Mouse (Mus musculus): ENCODE results near the gene Rps6kl1. TPM values are rescaled to one million over a fixed set of nuclear protein-coding genes. Genes with fewer than 3 reads are reported as not detected.

Gene Rps6kl1
- total RNA-seq, 4 experiments from 2014 or later, result 1.7 to 3.5 (median 2.8) TPM

DNA sequence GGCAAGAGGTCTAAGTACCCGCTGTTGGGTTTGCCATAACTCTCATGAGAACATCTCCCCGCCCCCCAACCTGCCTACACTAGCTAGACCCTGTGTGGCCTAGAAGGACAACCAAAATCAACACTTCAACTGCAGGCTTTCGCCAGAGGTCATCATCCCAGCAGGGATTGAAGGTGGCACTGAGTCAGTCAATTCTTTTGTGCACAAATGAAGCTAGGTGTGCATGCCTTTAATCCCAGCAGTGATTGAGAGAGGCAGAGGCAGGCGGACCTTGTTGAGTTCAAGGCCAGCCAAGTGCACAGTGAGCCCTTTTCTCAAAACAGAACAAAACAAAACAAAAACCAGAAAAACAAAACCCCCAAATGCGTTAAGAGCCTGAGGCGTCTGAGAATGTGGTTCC lies 10.0 kb downstream of the Rps6kl1 start:
- no peak for DNase-seq (ENCODE audit: low spot score)

GRCm38 (mm10) chr12:85140036-85140701 lies 10.9 kb downstream of the Rps6kl1 start:
- DNase-seq (ENCODE audit: low spot score), result no peak

DNA sequence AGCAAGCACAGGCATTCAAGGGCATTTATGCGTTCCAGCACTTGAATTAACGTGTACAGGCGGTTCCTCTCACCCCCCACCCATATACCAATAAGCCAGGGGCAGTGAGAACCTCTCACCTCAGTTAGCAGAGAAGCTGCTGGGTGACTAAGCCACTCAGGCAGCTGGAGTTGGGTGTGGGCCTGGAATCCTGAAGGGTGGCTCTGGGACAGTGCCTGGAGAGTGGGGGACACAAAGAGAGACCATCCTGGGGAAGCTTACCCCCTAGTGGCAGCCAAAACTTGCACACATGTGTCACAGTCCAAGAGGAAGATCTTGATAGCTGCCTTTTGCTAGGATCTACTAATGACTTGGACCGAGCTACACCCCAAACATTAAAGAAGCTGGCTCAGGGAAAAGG lies 14.4 kb downstream of the Rps6kl1 start:
- no peak for DNase-seq (ENCODE audit: low spot score)

GRCm38 (mm10) chr12:85135513-85136470 lies 15.3 kb downstream of the Rps6kl1 start:
- DNase-seq (ENCODE audit: low spot score), result no peak

GRCm38 (mm10) chr12:85134043-85134794 lies 16.8 kb downstream of the Rps6kl1 start:
- no peak for DNase-seq (ENCODE audit: low spot score)

GRCm38 (mm10) chr12:85131361-85131760 lies 19.7 kb downstream of the Rps6kl1 start:
- no peak for DNase-seq (ENCODE audit: low spot score)

DNA sequence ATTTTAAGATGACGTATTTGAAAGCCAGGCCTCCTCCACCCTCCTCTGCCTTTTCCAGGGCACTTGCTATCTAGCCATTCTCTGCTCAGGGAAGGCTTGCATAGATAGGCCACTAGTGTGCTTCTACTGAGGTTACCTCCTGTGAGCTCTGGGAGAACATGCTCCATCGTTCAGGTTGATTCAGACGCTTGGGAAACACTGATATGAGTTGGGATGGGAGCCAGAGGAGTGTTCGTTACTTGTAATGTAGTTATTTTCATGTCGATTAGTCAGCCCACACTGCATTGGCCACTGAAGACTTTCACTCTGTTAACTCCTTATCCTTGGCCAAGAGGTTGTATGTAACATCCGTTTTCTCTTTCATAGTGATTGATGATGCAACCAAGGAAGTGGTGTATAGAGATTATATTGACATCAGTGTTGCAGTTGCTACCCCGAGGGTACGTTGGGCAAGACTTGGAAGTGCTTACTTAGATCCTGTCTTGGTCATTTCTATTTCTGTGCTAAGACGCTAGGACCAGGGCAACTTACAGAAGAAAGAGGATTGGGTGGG lies 21.6 kb downstream of the Rps6kl1 start:
- no peak for DNase-seq (ENCODE audit: low spot score)

- DNase-seq (ENCODE audit: low spot score), result no peak
Observed at GRCm38 (mm10) chr12:85126986-85127603, 24.0 kb downstream of the Rps6kl1 start.

- DNase-seq (ENCODE audit: low spot score), result no peak
Observed at GRCm38 (mm10) chr12:85124751-85125150, 26.3 kb downstream of the Rps6kl1 start.

- DNase-seq (ENCODE audit: low spot score), result no peak
Observed at GRCm38 (mm10) chr12:85123645-85124044, 27.4 kb downstream of the Rps6kl1 start.

GRCm38 (mm10) chr12:85123108-85123530 lies 27.9 kb downstream of the Rps6kl1 start:
- no peak for DNase-seq (ENCODE audit: low spot score)

DNA sequence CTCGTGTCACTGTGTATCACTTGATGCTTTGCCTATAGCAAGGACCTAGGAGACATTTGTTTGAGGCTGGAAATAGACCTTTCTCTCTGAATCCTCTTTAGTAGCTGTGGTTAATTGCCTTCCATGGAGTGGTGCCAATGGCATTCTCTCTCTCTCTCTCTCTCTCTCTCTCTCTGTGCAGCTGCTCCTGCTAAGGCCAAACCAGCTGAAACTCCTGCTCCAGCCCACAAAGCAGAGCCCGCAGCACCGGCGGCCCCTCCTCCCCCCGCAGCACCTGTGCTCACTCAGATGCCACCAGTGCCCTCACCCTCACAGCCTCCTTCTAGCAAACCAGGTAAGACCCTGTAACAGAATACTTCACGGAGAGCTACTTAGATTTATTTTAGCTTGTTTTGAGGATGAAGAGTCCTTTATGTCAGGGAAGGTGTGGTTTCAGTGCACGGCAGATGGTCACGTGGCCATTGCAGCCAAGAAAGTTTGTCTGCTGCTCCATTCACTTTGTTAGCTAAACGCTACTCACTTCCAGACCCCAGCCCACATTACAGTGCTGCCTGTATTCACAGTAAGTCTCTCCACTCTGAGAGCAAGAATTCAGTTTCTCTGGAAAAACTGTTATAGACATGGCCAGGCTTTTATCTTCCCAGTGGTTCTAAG lies 29.1 kb downstream of the Rps6kl1 start:
- DNase-seq (ENCODE audit: low spot score), result no peak

GRCm38 (mm10) chr12:85115678-85116077 lies 35.4 kb downstream of the Rps6kl1 start:
- no peak for DNase-seq (ENCODE audit: low spot score)

GRCm38 (mm10) chr12:85113917-85114316 lies 37.1 kb downstream of the Rps6kl1 start:
- no peak for DNase-seq (ENCODE audit: low spot score)

GRCm38 (mm10) chr12:85113337-85113736 lies 37.7 kb downstream of the Rps6kl1 start:
- no peak for DNase-seq (ENCODE audit: low spot score)

- DNase-seq (ENCODE audit: low spot score), result no peak
Observed at GRCm38 (mm10) chr12:85112550-85113251, 38.4 kb downstream of the Rps6kl1 start.

DNA sequence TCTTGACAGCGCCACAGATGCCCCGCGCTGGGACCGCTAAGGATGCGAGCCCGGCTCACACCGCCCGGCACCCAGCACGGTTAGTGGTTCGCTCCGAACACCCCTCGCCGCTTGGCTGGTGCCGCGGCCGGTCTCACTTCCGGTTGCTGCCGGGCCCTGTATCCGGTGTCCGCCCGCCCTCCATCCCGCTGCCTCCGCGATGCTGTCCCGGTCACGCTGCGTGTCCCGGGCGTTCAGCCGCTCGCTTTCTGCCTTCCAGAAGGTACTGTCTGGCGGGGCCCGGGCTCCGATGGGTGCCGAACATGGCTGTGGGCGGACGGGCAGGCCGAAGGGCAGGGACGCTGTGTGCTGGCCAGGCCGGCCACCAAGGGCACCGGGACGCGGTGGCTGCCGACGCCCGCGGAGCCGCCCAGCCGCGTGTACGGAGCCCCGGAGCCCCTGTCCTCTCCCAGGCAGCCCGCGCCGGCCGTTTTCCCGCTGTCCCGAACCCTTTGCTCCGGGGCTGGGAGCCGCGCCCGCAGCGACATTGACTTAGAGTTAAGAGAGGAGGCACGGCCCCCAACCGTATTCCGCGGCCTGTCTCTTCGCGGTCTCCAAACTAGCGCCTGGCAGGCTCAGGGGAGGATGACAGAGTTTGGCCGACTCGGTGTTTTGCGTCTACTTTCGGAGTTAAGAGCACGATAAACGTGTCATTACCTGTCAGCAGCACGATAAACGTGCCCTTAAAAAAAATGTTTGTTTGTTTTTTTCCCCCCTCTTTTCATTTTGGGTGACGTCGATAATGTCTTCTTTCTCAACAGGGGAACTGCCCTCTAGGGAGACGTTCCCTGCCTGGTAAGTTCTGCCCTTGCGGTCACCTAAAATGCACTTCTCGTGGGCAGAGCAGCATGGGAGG lies 40.1 kb downstream of the Rps6kl1 start, which contains the start of the genes Prox2 and Dlst:
Gene Prox2, minus strand, starts transcription at position 62 of the 895 bp plus-strand sequence.
Gene Dlst, plus strand, starts transcription at position 136 of the 895 bp plus-strand sequence.
- peak; percentile 88 for DNase-seq (ENCODE audit: low spot score)

GRCm38 (mm10) chr12:85110011-85110697 lies 40.9 kb downstream of the Rps6kl1 start:
- no peak for DNase-seq (ENCODE audit: low spot score)

Measured in heart, adult 8-10 months (tissue).